Mouse (Mus musculus): ENCODE results near the gene Srpx2.

- TF ChIP-seq CTCF (conservative IDR thresholded peaks at IDR 0.05; ENCODE audit: low read length) (peak; percentile 39), NANOG (IDR thresholded peaks at IDR 0.05; ENCODE audit: borderline replicate concordance, low read length) (no peak)
These were observed 39.2 kb downstream of the Srpx2 start for GRCm38 (mm10) chrX:133947427-133947826.
